Mouse (Mus musculus) embryonic facial prominence, embryonic 11.5 days (tissue): ENCODE data around the gene Ucp3. TPM values are rescaled to one million over a fixed set of nuclear protein-coding genes. Genes with fewer than 3 reads are reported as not detected.

ENCODE experiments used
- ATAC-seq: fragments of 200-750 bp; cut with Nextera tagmentation; replicated peaks from 2 replicates; pipeline ENCODE4 v1.8.0; 2017; ENCODE audit warnings: low read depth; ENCODE audit not compliant: insufficient number of reproducible peaks, low FRiP score, low TSS enrichment
- DNase-seq: peaks from one replicate; pipeline ENCODE4 v3.0.0-alpha.2; 2015; ENCODE audit warnings: low spot score
- H3K27ac ChIP-seq: fragments of 300-500 bp; sonication (generic); replicated peaks from 2 replicates; pipeline ENCODE4 v1.5.1; 2014; ENCODE audit warnings: mild to moderate bottlenecking, low read depth, low read length, control low read depth
- H3K27me3 ChIP-seq: fragments of 300-500 bp; sonication (generic); 2 replicates; pipeline ENCODE4 v1.6.1; 2014; ENCODE audit warnings: mild to moderate bottlenecking, low read length, moderate library complexity, mixed read lengths; ENCODE audit not compliant: control insufficient read depth, insufficient read depth
- H3K36me3 ChIP-seq: fragments of 300-500 bp; sonication (generic); replicated peaks from 2 replicates; pipeline ENCODE4 v1.6.1; 2014; ENCODE audit warnings: low read depth, mild to moderate bottlenecking, low read length, moderate library complexity, mixed read lengths; ENCODE audit not compliant: control insufficient read depth, insufficient read depth
- H3K4me1 ChIP-seq: fragments of 300-500 bp; sonication (generic); 2 replicates; pipeline ENCODE4 v1.6.1; 2014; ENCODE audit warnings: low read length, mixed read lengths; ENCODE audit not compliant: control insufficient read depth, insufficient read depth
- H3K4me2 ChIP-seq: fragments of 300-500 bp; sonication (generic); 2 replicates; pipeline ENCODE4 v1.6.1; 2014; ENCODE audit warnings: low read depth, mild to moderate bottlenecking, control low read depth, low read length, moderate library complexity
- H3K4me3 ChIP-seq: fragments of 300-500 bp; sonication (generic); 2 replicates; pipeline ENCODE4 v1.5.1; 2014; ENCODE audit warnings: low read depth, low read length, control low read depth
- H3K9ac ChIP-seq: fragments of 300-500 bp; sonication (generic); replicated peaks from 2 replicates; pipeline ENCODE4 v1.6.1; 2014; ENCODE audit warnings: mild to moderate bottlenecking, control low read depth, low read length
- H3K9me3 ChIP-seq: fragments of 300-500 bp; sonication (generic); replicated peaks from 2 replicates; pipeline ENCODE4 v1.6.1; 2016; ENCODE audit warnings: mild to moderate bottlenecking, low read length, inconsistent platforms, mixed read lengths; ENCODE audit not compliant: control insufficient read depth
- WGBS: fragments of 180-500 bp; shearing (Covaris S2); extraction: QIAGEN DNeasy Blood & Tissue Kit; methylation state at CpG from one replicate; pipeline ENCODE4 v1.1.7; 2014; 5-methylcytosine and 5-hydroxymethylcytosine counted together
- polyA plus RNA-seq: library from polyadenylated mRNA; unstranded; fragments of >200 nt; fragmentation: Nextera tagmentation; extraction: Ambion mirVana; gene quantifications from 2 replicates; pipeline ENCODE4 v1.2.1, GENCODE M21; 2014

Gene Ucp3
- polyA plus RNA-seq, 1 experiment from 2014 or later: not detected

DNA sequence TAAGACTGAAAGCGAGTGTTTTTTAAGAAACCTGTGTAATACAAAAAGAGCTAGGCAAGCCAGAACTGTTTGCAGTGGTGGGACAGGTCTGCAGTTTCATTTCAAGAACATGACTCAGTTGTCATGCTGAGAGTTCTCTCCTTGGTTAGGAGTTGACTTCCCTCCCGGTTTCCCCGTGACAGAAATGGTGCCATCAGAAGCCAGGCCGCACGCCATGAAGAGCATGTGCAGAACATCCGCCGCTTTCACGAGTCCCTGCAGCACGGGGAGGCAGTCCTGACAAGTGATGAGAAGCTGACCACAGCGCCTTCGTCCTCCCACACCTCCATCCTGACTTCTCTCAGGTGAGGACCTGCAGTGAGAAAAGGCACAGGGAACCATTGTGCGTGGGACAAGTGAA is 24.3 kb upstream of the Ucp3 start:
- ATAC-seq: no peak
- H3K36me3 ChIP-seq: peaks cover 10% of the 10 kb centered on the region

DNA sequence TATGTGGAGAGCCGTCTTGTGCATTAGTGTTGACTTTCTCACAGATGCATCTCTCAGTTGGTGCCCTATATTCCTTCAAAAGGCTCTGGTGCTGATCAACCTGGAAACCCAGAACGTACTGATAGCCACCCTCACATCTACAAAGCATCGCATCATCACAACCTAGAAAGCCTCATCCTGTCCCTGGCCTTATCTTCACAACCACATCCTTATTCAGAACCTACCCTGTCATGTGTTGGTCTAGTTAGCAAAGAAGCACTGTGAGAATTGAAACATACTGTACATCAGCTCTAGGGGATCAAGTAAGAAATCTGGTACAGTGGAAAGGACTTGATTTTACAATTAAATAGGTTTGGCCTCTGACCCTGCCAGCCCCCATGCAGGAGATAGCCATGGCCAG is 23.8 kb upstream of the Ucp3 start:
- no peak overlapping the region for H3K27ac ChIP-seq
- WGBS: 91% methylated on average over 3 of the region's 3 CpGs
- ATAC-seq (no peak), DNase-seq (no peak)
- no peak overlapping the region for H3K4me2 ChIP-seq
- H3K9me3 ChIP-seq: no peaks in the 10 kb centered on the region
- no peak overlapping the region for H3K4me3 ChIP-seq
- peaks cover 10% of the 10 kb centered on the region for H3K36me3 ChIP-seq
- no peaks in the 10 kb centered on the region for H3K4me1 ChIP-seq
- no peak overlapping the region for H3K9ac ChIP-seq
- H3K27me3 ChIP-seq: no peaks in the 10 kb centered on the region

More for the DNA sequence above, 24.3 kb upstream of the Ucp3 start:
- Histone ChIP-seq H3K4me3 (no peak overlapping the region), H3K27me3 (no peaks in the 10 kb centered on the region), H3K4me2 (no peak overlapping the region), H3K4me1 (no peaks in the 10 kb centered on the region), H3K9ac (no peak overlapping the region), H3K9me3 (no peaks in the 10 kb centered on the region), H3K27ac (no peak overlapping the region)
- WGBS: 95% methylated on average over 12 of the region's 12 CpGs
- DNase-seq: no peak

- 65% methylated on average over 1 of the region's 1 CpGs for WGBS
- H3K4me3 ChIP-seq: no peak overlapping the region
- ATAC-seq (no peak), DNase-seq (no peak)
- H3K27ac ChIP-seq: no peak overlapping the region
- no peak overlapping the region for H3K4me2 ChIP-seq
- H3K9me3 ChIP-seq: no peaks in the 10 kb centered on the region
- no peak overlapping the region for H3K9ac ChIP-seq
- no peaks in the 10 kb centered on the region for H3K27me3 ChIP-seq
- H3K36me3 ChIP-seq: peaks cover 6% of the 10 kb centered on the region
- no peaks in the 10 kb centered on the region for H3K4me1 ChIP-seq
Observed at GRCm38 (mm10) chr7:100458153-100458552, 14.6 kb upstream of the Ucp3 start.

GRCm38 (mm10) chr7:100459862-100460261 is 12.9 kb upstream of the Ucp3 start:
- WGBS: 92% methylated on average over 3 of the region's 3 CpGs
- no peak overlapping the region for H3K4me2 ChIP-seq
- no peak for DNase-seq
- ATAC-seq: no peak
- H3K27ac ChIP-seq: no peak overlapping the region
- H3K27me3 ChIP-seq: no peaks in the 10 kb centered on the region
- peaks cover 3% of the 10 kb centered on the region for H3K36me3 ChIP-seq
- no peak overlapping the region for H3K9ac ChIP-seq
- no peaks in the 10 kb centered on the region for H3K9me3 ChIP-seq
- H3K4me3 ChIP-seq: no peak overlapping the region
- H3K4me1 ChIP-seq: no peaks in the 10 kb centered on the region

DNA sequence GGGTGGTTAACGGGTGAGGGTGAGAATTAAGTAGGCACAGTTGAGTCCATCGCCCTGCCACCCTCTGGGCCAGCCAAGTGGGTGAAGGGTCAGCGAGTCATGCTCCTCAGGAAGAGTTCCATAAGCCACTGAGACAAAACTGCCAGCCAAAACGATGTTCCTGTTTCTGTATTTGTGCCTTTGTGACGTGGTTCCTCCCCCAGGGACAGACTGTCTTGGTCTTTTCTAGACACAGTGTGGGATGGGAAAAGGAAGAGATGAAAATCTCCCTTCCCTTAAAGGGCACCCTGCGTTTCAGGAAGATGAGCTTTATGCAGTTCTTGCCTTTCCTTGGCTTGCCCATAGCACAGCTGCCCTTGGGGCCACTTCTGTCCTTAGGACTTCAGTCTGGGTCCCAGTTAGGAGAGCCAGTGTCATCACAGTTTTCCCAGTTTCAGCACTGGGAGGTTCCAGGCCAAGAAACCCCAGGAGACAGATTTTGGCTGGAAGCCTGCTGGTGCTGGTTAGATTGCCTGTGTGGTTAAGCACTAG is 11.1 kb upstream of the Ucp3 start:
- no peak overlapping the region for H3K27ac ChIP-seq
- no peaks in the 10 kb centered on the region; the same call in 1 of the 2 replicates for H3K36me3 ChIP-seq
- ATAC-seq (no peak), DNase-seq (no peak)
- H3K9me3 ChIP-seq: no peaks in the 10 kb centered on the region
- no peak overlapping the region for H3K4me3 ChIP-seq
- no peak overlapping the region for H3K4me2 ChIP-seq
- no peaks in the 10 kb centered on the region for H3K4me1 ChIP-seq
- no peaks in the 10 kb centered on the region for H3K27me3 ChIP-seq
- H3K9ac ChIP-seq: no peak overlapping the region
- WGBS: 88% methylated on average over 6 of the region's 6 CpGs

GRCm38 (mm10) chr7:100463194-100463593 is 9.6 kb upstream of the Ucp3 start:
- no peak for ATAC-seq
- H3K4me2 ChIP-seq: no peak overlapping the region
- no peak overlapping the region for H3K4me3 ChIP-seq
- H3K9me3 ChIP-seq: no peaks in the 10 kb centered on the region
- no peaks in the 10 kb centered on the region for H3K4me1 ChIP-seq
- no peaks in the 10 kb centered on the region; the same call in 1 of the 2 replicates for H3K36me3 ChIP-seq
- DNase-seq: no peak
- H3K27ac ChIP-seq: no peak overlapping the region
- no peaks in the 10 kb centered on the region for H3K27me3 ChIP-seq
- WGBS: 71% methylated on average over 9 of the region's 9 CpGs
- H3K9ac ChIP-seq: no peak overlapping the region

GRCm38 (mm10) chr7:100463757-100464156 is 9.0 kb upstream of the Ucp3 start:
- no peak overlapping the region for H3K4me3 ChIP-seq
- no peaks in the 10 kb centered on the region; the same call in 1 of the 2 replicates for H3K36me3 ChIP-seq

DNA sequence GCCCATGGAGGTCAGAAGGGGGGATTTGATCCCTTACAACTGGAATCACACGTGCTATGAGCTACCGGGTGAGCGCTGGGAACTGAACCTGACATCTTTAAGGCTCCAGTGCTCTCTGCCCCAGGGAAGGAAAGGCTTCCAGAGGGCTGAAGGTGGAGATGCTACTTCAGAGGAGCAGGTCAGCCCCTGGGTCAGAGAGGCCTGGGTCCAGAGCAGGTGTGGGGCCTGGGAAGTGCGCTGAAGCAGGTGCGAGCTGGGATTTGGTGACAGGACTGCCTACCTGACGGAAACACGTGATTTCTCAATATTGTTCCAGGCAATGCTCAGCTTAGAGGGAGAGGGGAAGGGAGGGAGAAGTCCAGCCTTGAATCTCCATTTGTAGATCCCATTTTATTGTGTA is 8.5 kb upstream of the Ucp3 start:
- 85% methylated on average over 7 of the region's 7 CpGs for WGBS
- Histone ChIP-seq H3K27ac (no peak overlapping the region), H3K4me3 (no peak overlapping the region), H3K4me2 (no peak overlapping the region), H3K4me1 (no peaks in the 10 kb centered on the region), H3K36me3 (no peaks in the 10 kb centered on the region; the same call in 1 of the 2 replicates), H3K9me3 (no peaks in the 10 kb centered on the region), H3K27me3 (no peaks in the 10 kb centered on the region), H3K9ac (no peak overlapping the region)
- ATAC-seq: no peak
- no peak for DNase-seq

More at GRCm38 (mm10) chr7:100463757-100464156, 9.0 kb upstream of the Ucp3 start:
- 82% methylated on average over 10 of the region's 10 CpGs for WGBS
- no peak overlapping the region for H3K4me2 ChIP-seq
- H3K27ac ChIP-seq: no peak overlapping the region
- no peaks in the 10 kb centered on the region for H3K27me3 ChIP-seq
- DNase-seq (no peak), ATAC-seq (no peak)
- H3K9me3 ChIP-seq: no peaks in the 10 kb centered on the region
- no peaks in the 10 kb centered on the region for H3K4me1 ChIP-seq
- no peak overlapping the region for H3K9ac ChIP-seq
